Comparison of ENCODE assay signal across 10 mouse cellular contexts in genomic region chr2:25850330-25850729, GRCm38 (mm10). TPM values are rescaled to one million over a fixed set of nuclear protein-coding genes. Genes with fewer than 3 reads are reported as not detected.
DNase-seq lines count a peak whose midpoint lies in the region; ATAC-seq and TF ChIP-seq lines count a peak whose summit lies in the region.
"Had no signal": no experiment of that assay in that cellular context is flagged by ENCODE, and none has a peak within 500 bp of the region (broad histone marks: within the 10 kb centered on the region; RNA-seq: fewer than 3 reads in every experiment).

No protein-coding gene starts in this region.

- no peak for TF ChIP-seq EP300 in heart, postnatal 0 days (IDR thresholded peaks at IDR 0.05; ENCODE audit: low read depth)

- H3K9me3 ChIP-seq in heart, postnatal 0 days (replicated peaks; ENCODE audit: control insufficient read depth, low read length), result no peaks in the 10 kb centered on the region
- no peaks in the 10 kb centered on the region for H3K9me3 ChIP-seq in kidney, embryonic 14.5 days (ENCODE audit: control insufficient read depth, low read length)

- no peak overlapping the region for H3K9ac ChIP-seq in heart, postnatal 0 days (replicated peaks; ENCODE audit: low read depth, low read length)
- no peak overlapping the region for H3K9ac ChIP-seq in kidney, embryonic 14.5 days (ENCODE audit: low read depth, low read length)

- no peak for DNase-seq in heart, postnatal 0 days (ENCODE audit: low spot score)
- no peak for DNase-seq in heart, postnatal 25 days (ENCODE audit: low spot score)
- peak; percentile 21 for DNase-seq in 3T3-L1 (ENCODE audit: low read depth, low spot score)
- DNase-seq in R1 (ENCODE audit: low read depth, low spot score), result peak; percentile 39
- DNase-seq in cerebellum, postnatal 25 days, result peak; percentile 78 to 86
- peak; percentile 43 for DNase-seq in testis, postnatal 14 days (ENCODE audit: low spot score)

- H3K27me3 ChIP-seq in heart, postnatal 0 days (ENCODE audit: control insufficient read depth, insufficient read depth, low read length), result no peaks in the 10 kb centered on the region
- no peaks in the 10 kb centered on the region for H3K27me3 ChIP-seq in kidney, embryonic 14.5 days (ENCODE audit: control insufficient read depth, insufficient read depth, low read length)

- intact Hi-C loops in heart, postnatal 25 days (cut with DNase I), result no loop called here

- no peaks in the 10 kb centered on the region for H3K4me1 ChIP-seq in heart, postnatal 0 days (ENCODE audit: control insufficient read depth, insufficient read depth)
- no peaks in the 10 kb centered on the region for H3K4me1 ChIP-seq in kidney, embryonic 14.5 days (ENCODE audit: control insufficient read depth, insufficient read depth, low read length)

- no peak for ATAC-seq in heart, postnatal 0 days (ENCODE audit: insufficient read depth, low read depth)
- ATAC-seq in kidney, embryonic 14.5 days (ENCODE audit: low FRiP score, low TSS enrichment), result 0 out of 2 replicates have a peak, but pooled peaks have one; percentile 24
- 0 out of 2 replicates have a peak, but pooled peaks have one; percentile 41 for ATAC-seq in megakaryocyte-erythroid progenitor cell, adult 5-6 weeks (replicated peaks; ENCODE audit: low FRiP score, low TSS enrichment, poor library complexity, severe bottlenecking)

- no peak overlapping the region for H3K27ac ChIP-seq in heart, postnatal 0 days (ENCODE audit: low read depth)
- H3K27ac ChIP-seq in kidney, embryonic 14.5 days (ENCODE audit: low read depth, low read length), result no peak overlapping the region

- no peak overlapping the region for H3K4me3 ChIP-seq in heart, postnatal 0 days (ENCODE audit: low read depth, low read length)
- H3K4me3 ChIP-seq in kidney, embryonic 14.5 days (ENCODE audit: low read length), result no peak overlapping the region

- WGBS in heart, postnatal 0 days, result 12% methylated on average over 4 of the region's 4 CpGs
- WGBS in kidney, embryonic 14.5 days, result 15% methylated on average over 4 of the region's 4 CpGs

- no peaks in the 10 kb centered on the region for H3K36me3 ChIP-seq in heart, postnatal 0 days (replicated peaks; ENCODE audit: control insufficient read depth, insufficient read depth, low read length)
- H3K36me3 ChIP-seq in kidney, embryonic 14.5 days (ENCODE audit: control insufficient read depth, insufficient read depth, low read length), result no peaks in the 10 kb centered on the region

- TF ChIP-seq CTCF in heart, postnatal 0 days (IDR thresholded peaks at IDR 0.05; ENCODE audit: low read depth), result peak; percentile 56

- H3K4me2 ChIP-seq in heart, postnatal 0 days (ENCODE audit: low read depth, low read length), result no peak overlapping the region
- no peak overlapping the region for H3K4me2 ChIP-seq in kidney, embryonic 14.5 days (replicated peaks; ENCODE audit: low read depth, low read length)

RNA-seq across cellular contexts. Expression of gene Sohlh1, which starts 3.3 kb away (rescaled TPM):
- total RNA-seq in heart, postnatal 0 days (2014; rRNA removed; ENCODE audit: low replicate concordance), result not detected in 2 replicates
- not detected in 2 replicates for polyA plus RNA-seq in heart, postnatal 0 days (2015; fragmentation: Nextera tagmentation; extraction: Ambion mirVana)
- not detected for total RNA-seq in heart, postnatal 25 days (2021)
- polyA plus RNA-seq in kidney, embryonic 14.5 days (2014; fragmentation: Nextera tagmentation; extraction: Ambion mirVana), result not detected in 2 replicates
- not detected in 2 replicates for total RNA-seq in megakaryocyte-erythroid progenitor cell, adult 5-6 weeks (2014; fragmentation: Nextera tagmentation)
- not detected in 2 replicates for total RNA-seq in megakaryocyte-erythroid progenitor cell, adult 5-6 weeks (2017)
- total RNA-seq: left cerebral cortex, postnatal 10 days had no signal
- polyA plus RNA-seq: stomach, embryonic 14.5 days had no signal

RNA-seq across cellular contexts. Expression of gene Kcnt1, which starts 13.2 kb away (rescaled TPM):
- total RNA-seq in heart, postnatal 0 days (2014; rRNA removed; ENCODE audit: low replicate concordance), result 1.0 TPM in 1 of 2 replicates, not detected in the other
- 0.10 and 0.27 TPM in 2 replicates for polyA plus RNA-seq in heart, postnatal 0 days (2015; fragmentation: Nextera tagmentation; extraction: Ambion mirVana)
- under 1 TPM; 0.25 to 0.36 TPM for total RNA-seq in heart, postnatal 25 days (2021)
- 0.07 and 0.67 TPM in 2 replicates for polyA plus RNA-seq in kidney, embryonic 14.5 days (2014; fragmentation: Nextera tagmentation; extraction: Ambion mirVana)
- not detected in 2 replicates for total RNA-seq in megakaryocyte-erythroid progenitor cell, adult 5-6 weeks (2014; fragmentation: Nextera tagmentation)
- not detected in 2 replicates for total RNA-seq in megakaryocyte-erythroid progenitor cell, adult 5-6 weeks (2017)

RNA-seq across cellular contexts. Expression of gene Lcn9, which starts 27.4 kb away (rescaled TPM):
- not detected in 2 replicates for total RNA-seq in heart, postnatal 0 days (2014; rRNA removed; ENCODE audit: low replicate concordance)
- polyA plus RNA-seq in heart, postnatal 0 days (2015; fragmentation: Nextera tagmentation; extraction: Ambion mirVana), result not detected in 2 replicates
- total RNA-seq in heart, postnatal 25 days (2021), result not detected
- not detected in 2 replicates for polyA plus RNA-seq in kidney, embryonic 14.5 days (2014; fragmentation: Nextera tagmentation; extraction: Ambion mirVana)
- total RNA-seq in megakaryocyte-erythroid progenitor cell, adult 5-6 weeks (2014; fragmentation: Nextera tagmentation), result not detected in 2 replicates
- not detected in 2 replicates for total RNA-seq in megakaryocyte-erythroid progenitor cell, adult 5-6 weeks (2017)
- total RNA-seq: left cerebral cortex, postnatal 10 days had no signal
- polyA plus RNA-seq: stomach, embryonic 14.5 days had no signal

RNA-seq across cellular contexts. Expression of gene Glt6d1, which starts 34.7 kb away (rescaled TPM):
- total RNA-seq in heart, postnatal 0 days (2014; rRNA removed; ENCODE audit: low replicate concordance), result not detected in 2 replicates
- not detected in 2 replicates for polyA plus RNA-seq in heart, postnatal 0 days (2015; fragmentation: Nextera tagmentation; extraction: Ambion mirVana)
- not detected for total RNA-seq in heart, postnatal 25 days (2021)
- polyA plus RNA-seq in kidney, embryonic 14.5 days (2014; fragmentation: Nextera tagmentation; extraction: Ambion mirVana), result not detected in 2 replicates
- not detected in 2 replicates for total RNA-seq in megakaryocyte-erythroid progenitor cell, adult 5-6 weeks (2014; fragmentation: Nextera tagmentation)
- not detected in 2 replicates for total RNA-seq in megakaryocyte-erythroid progenitor cell, adult 5-6 weeks (2017)
- total RNA-seq: left cerebral cortex, postnatal 10 days had no signal
- polyA plus RNA-seq: stomach, embryonic 14.5 days had no signal

Comparison
In these comparisons a context has a peak if more than half of its experiments do, and no peak if none do; other contexts are left out.
1. DNase-seq: peak in 3T3-L1 (single experiment), R1 (single experiment), cerebellum, postnatal 25 days (2 of 2) and testis, postnatal 14 days (single experiment); none in heart, postnatal 0 days (single experiment) and heart, postnatal 25 days (single experiment).